In genomic region chr2:104261741-104262067, GRCm38 (mm10) we compare ENCODE assay signal across 16 mouse cellular contexts.
"Had no signal": no experiment of that assay in that cellular context is flagged by ENCODE, and none has a peak within 500 bp of the region (broad histone marks: within the 10 kb centered on the region; RNA-seq: fewer than 3 reads in every experiment).

No protein-coding gene starts in this region.

- H3K9me3 ChIP-seq: neural tube, embryonic 13.5 days; neural tube, embryonic 15.5 days; stomach, embryonic 15.5 days had no signal

- H3K36me3 ChIP-seq: neural tube, embryonic 13.5 days; neural tube, embryonic 15.5 days; stomach, embryonic 15.5 days had no signal

- H3K27ac ChIP-seq: neural tube, embryonic 13.5 days; neural tube, embryonic 15.5 days; stomach, embryonic 15.5 days; stomach, postnatal 0 days had no signal

- H3K4me1 ChIP-seq: stomach, embryonic 15.5 days had no signal

- H3K4me3 ChIP-seq: neural tube, embryonic 13.5 days; neural tube, embryonic 15.5 days; stomach, embryonic 15.5 days had no signal

- DNase-seq: retina, postnatal 1 day; right cerebral cortex, adult 18-20 months; right cerebral cortex, postnatal 14 days; right cerebral cortex, postnatal 25 days; right cerebral cortex, postnatal 4 days; spleen, adult 18-20 months; thymus, adult 18-20 months; thymus, adult 2 months; thymus, postnatal 14 days; thymus, postnatal 25 days; thymus, postnatal 36 days; thymus, postnatal 4 days had no signal

- H3K9ac ChIP-seq: neural tube, embryonic 13.5 days; neural tube, embryonic 15.5 days; stomach, embryonic 15.5 days had no signal

- H3K4me2 ChIP-seq: neural tube, embryonic 13.5 days; neural tube, embryonic 15.5 days; stomach, embryonic 15.5 days had no signal

- H3K27me3 ChIP-seq: neural tube, embryonic 13.5 days; neural tube, embryonic 15.5 days; stomach, embryonic 15.5 days had no signal
